Mouse (Mus musculus): ENCODE results near the gene Brs3. TPM values are rescaled to one million over a fixed set of nuclear protein-coding genes. Genes with fewer than 3 reads are reported as not detected.

Gene Brs3
- not detected in 2 replicates for polyA plus RNA-seq (2012; rRNA removed)

GRCm38 (mm10) chrX:57042774-57043173 lies at the start of gene Brs3:
TSS of gene Brs3 (plus strand) at chrX:57043074.
- TF ChIP-seq CTCF (IDR thresholded peaks at IDR 0.05; ENCODE audit: extremely low read depth, insufficient read depth, low read length): no peak
- no peak for TF ChIP-seq POLR2A (IDR thresholded peaks at IDR 0.05; ENCODE audit: extremely low read depth, insufficient read depth, low read length)
- H3K4me3 ChIP-seq (ENCODE audit: insufficient read depth, low read length): no peak within 1 kb of the TSS
- H3K4me1 ChIP-seq (ENCODE audit: control insufficient read depth, insufficient read depth, low read length): no peaks in the 10 kb centered on the region

GRCm38 (mm10) chrX:57012891-57013290 lies 30.0 kb upstream of the Brs3 start:
- Histone ChIP-seq H3K4me1 (ENCODE audit: control insufficient read depth, insufficient read depth, low read length) (no peaks in the 10 kb centered on the region), H3K27ac (ENCODE audit: insufficient read depth, low read length) (no peak overlapping the region), H3K4me3 (ENCODE audit: insufficient read depth, low read length) (no peak overlapping the region)
- TF ChIP-seq POLR2A (IDR thresholded peaks at IDR 0.05; ENCODE audit: extremely low read depth, insufficient read depth, low read length) (no peak), CTCF (IDR thresholded peaks at IDR 0.05; ENCODE audit: extremely low read depth, insufficient read depth, low read length) (no peak)

More at GRCm38 (mm10) chrX:57042774-57043173, at the start of gene Brs3:
- no peak within 1 kb of the TSS for H3K27ac ChIP-seq (ENCODE audit: insufficient read depth, low read length)

GRCm38 (mm10) chrX:57043869-57044268 lies 995 bp downstream of the Brs3 start:
- H3K4me3 ChIP-seq (ENCODE audit: insufficient read depth, low read length): no peak overlapping the region
- H3K4me1 ChIP-seq (ENCODE audit: control insufficient read depth, insufficient read depth, low read length): no peaks in the 10 kb centered on the region
- TF ChIP-seq CTCF (IDR thresholded peaks at IDR 0.05; ENCODE audit: extremely low read depth, insufficient read depth, low read length): no peak
- TF ChIP-seq POLR2A (IDR thresholded peaks at IDR 0.05; ENCODE audit: extremely low read depth, insufficient read depth, low read length): no peak
- H3K27ac ChIP-seq (ENCODE audit: insufficient read depth, low read length): no peak overlapping the region

GRCm38 (mm10) chrX:57052848-57053173 lies 9.9 kb downstream of the Brs3 start:
- peak overlapping the region; percentile 89 for H3K4me3 ChIP-seq (ENCODE audit: insufficient read depth, low read length)
- 0 out of 2 replicates have a peak, but pooled peaks have one; percentile 1 for TF ChIP-seq CTCF (IDR thresholded peaks at IDR 0.05; ENCODE audit: extremely low read depth, insufficient read depth, low read length)
- no peak for TF ChIP-seq POLR2A (IDR thresholded peaks at IDR 0.05; ENCODE audit: extremely low read depth, insufficient read depth, low read length)
- no peaks in the 10 kb centered on the region for H3K4me1 ChIP-seq (ENCODE audit: control insufficient read depth, insufficient read depth, low read length)
- peak overlapping the region; percentile 98 for H3K27ac ChIP-seq (ENCODE audit: insufficient read depth, low read length)

GRCm38 (mm10) chrX:57053174-57053992 lies 10.5 kb downstream of the Brs3 start, which contains the start of gene Htatsf1:
TSS of gene Htatsf1 (plus strand) at chrX:57053583.
- H3K27ac ChIP-seq (ENCODE audit: insufficient read depth, low read length): peak within 1 kb of the TSS; percentile 98

GRCm38 (mm10) chrX:57053993-57054385 lies 11.1 kb downstream of the Brs3 start:
- TF ChIP-seq CTCF (IDR thresholded peaks at IDR 0.05; ENCODE audit: extremely low read depth, insufficient read depth, low read length) (no peak), POLR2A (IDR thresholded peaks at IDR 0.05; ENCODE audit: extremely low read depth, insufficient read depth, low read length) (no peak)
- Histone ChIP-seq H3K4me3 (ENCODE audit: insufficient read depth, low read length) (peak overlapping the region; percentile 89), H3K27ac (ENCODE audit: insufficient read depth, low read length) (no peak overlapping the region), H3K4me1 (ENCODE audit: control insufficient read depth, insufficient read depth, low read length) (no peaks in the 10 kb centered on the region)

More at GRCm38 (mm10) chrX:57053174-57053992, 10.5 kb downstream of the Brs3 start, which contains the start of gene Htatsf1:
- no peaks in the 10 kb centered on the region for H3K4me1 ChIP-seq (ENCODE audit: control insufficient read depth, insufficient read depth, low read length)
- H3K4me3 ChIP-seq (ENCODE audit: insufficient read depth, low read length): peak within 1 kb of the TSS; percentile 89
- TF ChIP-seq POLR2A (IDR thresholded peaks at IDR 0.05; ENCODE audit: extremely low read depth, insufficient read depth, low read length) (0 out of 2 replicates have a peak, but pooled peaks have one; percentile 11), CTCF (IDR thresholded peaks at IDR 0.05; ENCODE audit: extremely low read depth, insufficient read depth, low read length) (no peak)

GRCm38 (mm10) chrX:57081496-57081895 lies 38.6 kb downstream of the Brs3 start:
- TF ChIP-seq POLR2A (IDR thresholded peaks at IDR 0.05; ENCODE audit: extremely low read depth, insufficient read depth, low read length): no peak
- no peak for TF ChIP-seq CTCF (IDR thresholded peaks at IDR 0.05; ENCODE audit: extremely low read depth, insufficient read depth, low read length)
- H3K4me3 ChIP-seq (ENCODE audit: insufficient read depth, low read length): no peak overlapping the region

GRCm38 (mm10) chrX:57087806-57088205 lies 44.9 kb downstream of the Brs3 start, which contains the start of gene Vgll1:
TSS of gene Vgll1 (plus strand) at chrX:57088106.
- no peak for TF ChIP-seq POLR2A (IDR thresholded peaks at IDR 0.05; ENCODE audit: extremely low read depth, insufficient read depth, low read length)
- no peak for TF ChIP-seq CTCF (IDR thresholded peaks at IDR 0.05; ENCODE audit: extremely low read depth, insufficient read depth, low read length)
- no peak within 1 kb of the TSS for H3K27ac ChIP-seq (ENCODE audit: insufficient read depth, low read length)

More at GRCm38 (mm10) chrX:57081496-57081895, 38.6 kb downstream of the Brs3 start:
- Histone ChIP-seq H3K4me1 (ENCODE audit: control insufficient read depth, insufficient read depth, low read length) (no peaks in the 10 kb centered on the region), H3K27ac (ENCODE audit: insufficient read depth, low read length) (no peak overlapping the region)

More at GRCm38 (mm10) chrX:57087806-57088205, 44.9 kb downstream of the Brs3 start, which contains the start of gene Vgll1:
- no peaks in the 10 kb centered on the region for H3K4me1 ChIP-seq (ENCODE audit: control insufficient read depth, insufficient read depth, low read length)
- no peak within 1 kb of the TSS for H3K4me3 ChIP-seq (ENCODE audit: insufficient read depth, low read length)

Other genes starting within 250 kb of the Brs3 start
- gene Map7d3, start 220.7 kb upstream of the Brs3 start, polyA plus RNA-seq (2012; rRNA removed): 0.09 TPM in 1 of 2 replicates, not detected in the other
- not detected in 2 replicates for gene Adgrg4, start 172.9 kb upstream of the Brs3 start, polyA plus RNA-seq (2012; rRNA removed)
- gene Htatsf1, start 10.5 kb downstream of the Brs3 start, polyA plus RNA-seq (2012; rRNA removed): 35.7 and 38.0 TPM in 2 replicates
- gene Vgll1, start 45.0 kb downstream of the Brs3 start, polyA plus RNA-seq (2012; rRNA removed): not detected in 2 replicates
- not detected in 2 replicates for gene Cd40lg, start 169.1 kb downstream of the Brs3 start, polyA plus RNA-seq (2012; rRNA removed)